Mouse (Mus musculus) liver, embryonic 11.5 days (tissue): ENCODE results near the gene Ltbp4. TPM values are rescaled to one million over a fixed set of nuclear protein-coding genes. Genes with fewer than 3 reads are reported as not detected.

ENCODE experiments used
- ATAC-seq: fragments of 200-750 bp; cut with Nextera tagmentation; replicated peaks from 2 replicates; pipeline ENCODE4 v1.8.0; 2017; ENCODE audit warnings: moderate number of reproducible peaks, mild to moderate bottlenecking, moderate TSS enrichment, moderate library complexity; ENCODE audit not compliant: low FRiP score
- DNase-seq: peaks from one replicate; pipeline ENCODE4 v3.0.0-alpha.2; 2017; ENCODE audit warnings: low spot score
- H3K27ac ChIP-seq: fragments of 300-500 bp; sonication (generic); 2 replicates; pipeline ENCODE4 v1.5.1; 2014; ENCODE audit warnings: mild to moderate bottlenecking, low read depth, low read length, control low read depth
- H3K27me3 ChIP-seq: fragments of 300-500 bp; sonication (generic); replicated peaks from 2 replicates; pipeline ENCODE4 v1.6.1; 2014; ENCODE audit warnings: low read length, mixed read lengths; ENCODE audit not compliant: control insufficient read depth, insufficient read depth
- H3K36me3 ChIP-seq: fragments of 300-500 bp; sonication (generic); 2 replicates; pipeline ENCODE4 v1.6.1; 2014; ENCODE audit warnings: mild to moderate bottlenecking, low read length, moderate library complexity, mixed read lengths; ENCODE audit not compliant: control insufficient read depth, insufficient read depth
- H3K4me1 ChIP-seq: fragments of 300-500 bp; sonication (generic); replicated peaks from 2 replicates; pipeline ENCODE4 v1.6.1; 2014; ENCODE audit warnings: low read length, mixed read lengths; ENCODE audit not compliant: control insufficient read depth, insufficient read depth
- H3K4me2 ChIP-seq: fragments of 300-500 bp; sonication (generic); 2 replicates; pipeline ENCODE4 v1.6.1; 2014; ENCODE audit warnings: mild to moderate bottlenecking, control low read depth, moderate library complexity
- H3K4me3 ChIP-seq: fragments of 300-500 bp; sonication (generic); 2 replicates; pipeline ENCODE4 v1.5.1; 2014; ENCODE audit warnings: low read depth, low read length, control low read depth
- H3K9ac ChIP-seq: fragments of 300-500 bp; sonication (generic); 2 replicates; pipeline ENCODE4 v1.6.1; 2014; ENCODE audit warnings: low read depth, low read length, control low read depth
- H3K9me3 ChIP-seq: fragments of 300-500 bp; sonication (generic); 2 replicates; pipeline ENCODE4 v1.6.1; 2016; ENCODE audit warnings: low read length, inconsistent platforms, mixed read lengths; ENCODE audit not compliant: control insufficient read depth
- whole genome bisulfite sequencing: fragments of 180-500 bp; shearing (Covaris S2); extraction: QIAGEN DNeasy Blood & Tissue Kit; methylation state at CpG from one replicate; pipeline ENCODE4 v1.1.7; 2014; 5-methylcytosine and 5-hydroxymethylcytosine counted together
- polyA plus RNA-seq: library from polyadenylated mRNA; unstranded; fragments of >200 nt; fragmentation: Nextera tagmentation; extraction: Ambion mirVana; gene quantifications from 2 replicates; pipeline ENCODE4 v1.2.1, GENCODE M21; 2014

The Ltbp4 gene
- polyA plus RNA-seq, 1 experiment from 2014 or later, result 10.2 TPM

- Histone ChIP-seq H3K9me3 (no peaks in the 10 kb centered on the region), H3K36me3 (no peaks in the 10 kb centered on the region), H3K4me1 (peaks cover 31% of the 10 kb centered on the region), H3K4me3 (peak overlapping the region; percentile 50), H3K27ac (no peak overlapping the region), H3K9ac (no peak overlapping the region), H3K27me3 (peaks cover 100% of the 10 kb centered on the region), H3K4me2 (peak overlapping the region; percentile 71)
- WGBS, result 1% methylated on average over 36 of the region's 39 CpGs
- peak; percentile 75 for DNase-seq
- no peak for ATAC-seq
Measured at GRCm38 (mm10) chr7:27332353-27333199, 4.9 kb downstream of the Ltbp4 start.

DNA sequence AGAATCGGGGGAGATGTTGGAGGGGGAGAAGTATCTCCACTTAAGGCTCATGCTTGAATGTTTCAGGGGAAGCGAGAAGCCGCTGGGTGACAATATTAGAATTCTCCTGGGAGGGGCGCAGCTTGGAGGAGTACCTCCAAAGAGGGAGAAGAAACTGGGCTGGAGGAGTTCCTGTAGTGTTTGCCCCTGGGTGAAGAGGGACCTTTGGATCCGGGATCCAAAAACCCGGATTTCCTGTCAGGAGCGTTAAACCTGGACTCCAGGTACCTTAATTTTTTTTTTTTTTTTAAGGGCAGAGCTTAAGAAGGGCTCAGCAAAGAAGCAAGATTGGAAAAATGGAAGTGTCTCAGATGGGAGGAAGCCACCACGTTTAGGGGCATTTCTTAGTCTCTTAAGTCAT lies 5.6 kb downstream of the Ltbp4 start:
- peak overlapping the region; percentile 71 for H3K4me2 ChIP-seq
- H3K27me3 ChIP-seq, result peaks cover 100% of the 10 kb centered on the region
- 11% methylated on average over 8 of the region's 8 CpGs for WGBS
- H3K36me3 ChIP-seq, result no peaks in the 10 kb centered on the region
- no peak overlapping the region for H3K27ac ChIP-seq
- DNase-seq (no peak), ATAC-seq (no peak)
- H3K9ac ChIP-seq, result no peak overlapping the region
- peaks cover 31% of the 10 kb centered on the region for H3K4me1 ChIP-seq
- peak overlapping the region; percentile 50; the same call in 1 of the 2 replicates for H3K4me3 ChIP-seq
- no peaks in the 10 kb centered on the region for H3K9me3 ChIP-seq

GRCm38 (mm10) chr7:27331541-27331851 lies 6.0 kb downstream of the Ltbp4 start:
- 5% methylated on average over 8 of the region's 8 CpGs for WGBS
- Histone ChIP-seq H3K27me3 (peaks cover 100% of the 10 kb centered on the region), H3K27ac (no peak overlapping the region), H3K36me3 (no peaks in the 10 kb centered on the region), H3K9me3 (no peaks in the 10 kb centered on the region), H3K4me3 (peak overlapping the region; percentile 49; the same call in 1 of the 2 replicates), H3K4me1 (peaks cover 31% of the 10 kb centered on the region), H3K9ac (no peak overlapping the region), H3K4me2 (peak overlapping the region; percentile 84)
- no peak for ATAC-seq
- no peak for DNase-seq

GRCm38 (mm10) chr7:27330709-27331540 lies 6.6 kb downstream of the Ltbp4 start:
- H3K27me3 ChIP-seq, result peaks cover 100% of the 10 kb centered on the region
- 2% methylated on average over 39 of the region's 39 CpGs for WGBS
- peak overlapping the region; percentile 49 for H3K4me3 ChIP-seq
- DNase-seq (peak; percentile 86), ATAC-seq (peak; percentile 69)
- peak overlapping the region; percentile 84 for H3K4me2 ChIP-seq
- H3K4me1 ChIP-seq, result peaks cover 31% of the 10 kb centered on the region
- H3K9ac ChIP-seq, result no peak overlapping the region
- no peaks in the 10 kb centered on the region for H3K9me3 ChIP-seq
- no peaks in the 10 kb centered on the region for H3K36me3 ChIP-seq
- 0 out of 2 replicates have a peak overlapping the region, but pooled peaks have one; percentile 11 for H3K27ac ChIP-seq

DNA sequence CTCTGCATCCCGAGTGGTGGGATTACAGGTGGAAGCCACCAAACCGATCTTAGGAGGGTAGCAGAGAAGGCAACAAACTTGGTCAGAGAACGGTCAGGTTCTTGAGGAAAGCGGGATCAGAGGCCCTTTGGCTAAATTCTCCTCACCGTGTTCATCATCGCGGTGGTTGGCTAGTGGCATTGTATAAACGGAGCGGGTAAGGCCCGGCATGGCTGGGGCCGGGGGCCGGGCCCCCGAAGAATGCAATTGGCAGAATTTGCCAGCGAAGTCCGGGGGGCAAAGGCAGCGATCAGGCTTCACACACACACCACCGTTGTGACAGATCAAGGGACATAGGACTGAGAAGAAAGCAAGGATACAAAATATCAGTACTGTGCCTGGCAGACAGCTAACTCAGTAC lies 7.5 kb downstream of the Ltbp4 start:
- no peaks in the 10 kb centered on the region for H3K36me3 ChIP-seq
- no peak for ATAC-seq
- H3K9me3 ChIP-seq, result no peaks in the 10 kb centered on the region
- peaks cover 100% of the 10 kb centered on the region for H3K27me3 ChIP-seq
- DNase-seq, result no peak
- H3K4me2 ChIP-seq, result peak overlapping the region; percentile 84
- peak overlapping the region; percentile 49; the same call in 1 of the 2 replicates for H3K4me3 ChIP-seq
- no peak overlapping the region for H3K9ac ChIP-seq
- no peak overlapping the region for H3K27ac ChIP-seq
- H3K4me1 ChIP-seq, result peaks cover 31% of the 10 kb centered on the region
- 18% methylated on average over 17 of the region's 17 CpGs for WGBS

GRCm38 (mm10) chr7:27329326-27329947 lies 8.1 kb downstream of the Ltbp4 start:
- peaks cover 100% of the 10 kb centered on the region for H3K27me3 ChIP-seq
- ATAC-seq (peak; percentile 30; the same call in 1 of the 2 replicates), DNase-seq (peak; percentile 82)
- peaks cover 28% of the 10 kb centered on the region for H3K4me1 ChIP-seq
- peak overlapping the region; percentile 84 for H3K4me2 ChIP-seq
- 4% methylated on average over 45 of the region's 45 CpGs for WGBS
- H3K4me3 ChIP-seq, result peak overlapping the region; percentile 21; the same call in 1 of the 2 replicates
- no peak overlapping the region for H3K9ac ChIP-seq
- no peaks in the 10 kb centered on the region for H3K36me3 ChIP-seq
- no peak overlapping the region for H3K27ac ChIP-seq
- H3K9me3 ChIP-seq, result no peaks in the 10 kb centered on the region

- Histone ChIP-seq H3K4me3 (no peak overlapping the region), H3K9me3 (no peaks in the 10 kb centered on the region), H3K4me2 (no peak overlapping the region), H3K27ac (no peak overlapping the region), H3K27me3 (peaks cover 100% of the 10 kb centered on the region), H3K9ac (no peak overlapping the region), H3K4me1 (peaks cover 21% of the 10 kb centered on the region), H3K36me3 (no peaks in the 10 kb centered on the region)
- 34% methylated on average over 16 of the region's 16 CpGs for WGBS
- no peak for ATAC-seq
- DNase-seq, result no peak
Measured at GRCm38 (mm10) chr7:27328648-27329047, 8.8 kb downstream of the Ltbp4 start.

- 75% methylated on average over 11 of the region's 11 CpGs for WGBS
- H3K4me3 ChIP-seq, result no peak overlapping the region
- H3K9ac ChIP-seq, result no peak overlapping the region
- no peak overlapping the region for H3K27ac ChIP-seq
- H3K4me1 ChIP-seq, result peaks cover 17% of the 10 kb centered on the region
- ATAC-seq (no peak), DNase-seq (no peak)
- H3K4me2 ChIP-seq, result no peak overlapping the region
- no peaks in the 10 kb centered on the region for H3K9me3 ChIP-seq
- no peaks in the 10 kb centered on the region for H3K36me3 ChIP-seq
- peaks cover 95% of the 10 kb centered on the region for H3K27me3 ChIP-seq
Measured at GRCm38 (mm10) chr7:27328161-27328560, 9.3 kb downstream of the Ltbp4 start.
